Mouse (Mus musculus) c-Kit-positive CD71-negative TER-119-negative erythroid progenitor cells, embryonic 14.5 days (primary cell): ENCODE measurements around the gene Pax6.

Source experiments
- DNase-seq: peaks from one replicate; pipeline ENCODE4 v3.0.0-alpha.2; 2013; ENCODE audit warnings: low read depth

The Pax6 gene

GRCm38 (mm10) chr2:105671116-105671797 is 2.6 kb downstream of the Pax6 start:
- no peak for DNase-seq

GRCm38 (mm10) chr2:105671798-105672595 is 3.3 kb downstream of the Pax6 start:
- DNase-seq = no peak

GRCm38 (mm10) chr2:105672596-105672960 is 3.9 kb downstream of the Pax6 start:
- no peak for DNase-seq

- no peak for DNase-seq
Measured at GRCm38 (mm10) chr2:105673054-105673453, 4.4 kb downstream of the Pax6 start.

GRCm38 (mm10) chr2:105673631-105674060 is 4.9 kb downstream of the Pax6 start:
- DNase-seq = no peak

GRCm38 (mm10) chr2:105674061-105674874 is 5.6 kb downstream of the Pax6 start:
- DNase-seq = no peak

GRCm38 (mm10) chr2:105674875-105675729 is 6.4 kb downstream of the Pax6 start:
- peak; percentile 56 for DNase-seq

GRCm38 (mm10) chr2:105675730-105676079 is 7.0 kb downstream of the Pax6 start:
- DNase-seq = no peak

- no peak for DNase-seq
Measured at GRCm38 (mm10) chr2:105676080-105676908, 7.6 kb downstream of the Pax6 start.

- no peak for DNase-seq
Measured at GRCm38 (mm10) chr2:105676909-105677433, 8.3 kb downstream of the Pax6 start.

GRCm38 (mm10) chr2:105677434-105678105 is 8.9 kb downstream of the Pax6 start:
- no peak for DNase-seq

- DNase-seq = no peak
Measured at GRCm38 (mm10) chr2:105678306-105678705, 9.6 kb downstream of the Pax6 start.

GRCm38 (mm10) chr2:105678880-105679321 is 10.2 kb downstream of the Pax6 start:
- no peak for DNase-seq

GRCm38 (mm10) chr2:105679331-105679730 is 10.6 kb downstream of the Pax6 start:
- no peak for DNase-seq

GRCm38 (mm10) chr2:105680146-105680998 is 11.7 kb downstream of the Pax6 start:
- no peak for DNase-seq

GRCm38 (mm10) chr2:105680999-105681710 is 12.5 kb downstream of the Pax6 start:
- DNase-seq = no peak

GRCm38 (mm10) chr2:105682011-105682501 is 13.4 kb downstream of the Pax6 start:
- DNase-seq = no peak
